Mouse (Mus musculus) CH12F3 (cell line): ENCODE measurements around the gene Fus.

Experiments used
- in situ Hi-C: fragments of 300-500 bp; cut with MboI; formaldehyde crosslinking; loops from 2 replicates; pipeline ENCODE4 v1.14.3; 2020; ENCODE audit warnings: low sequenced_read_pairs

Fus gene

GRCm38 (mm10) chr7:127967004-127967921, at the start of gene Fus:
Gene Fus (plus strand): TSS chr7:127967457.
- in situ Hi-C loops = no loop called here

- in situ Hi-C loops = no loop called here
Measured at GRCm38 (mm10) chr7:127918203-127918602, 49.1 kb upstream of the Fus start.

GRCm38 (mm10) chr7:127919290-127919689, 48.0 kb upstream of the Fus start:
- in situ Hi-C loops = no loop called here

- in situ Hi-C loops = no loop called here
Measured at GRCm38 (mm10) chr7:127921516-127921915, 45.7 kb upstream of the Fus start.

- in situ Hi-C loops = no loop called here
Measured at GRCm38 (mm10) chr7:127922451-127923275, 44.6 kb upstream of the Fus start.

DNA sequence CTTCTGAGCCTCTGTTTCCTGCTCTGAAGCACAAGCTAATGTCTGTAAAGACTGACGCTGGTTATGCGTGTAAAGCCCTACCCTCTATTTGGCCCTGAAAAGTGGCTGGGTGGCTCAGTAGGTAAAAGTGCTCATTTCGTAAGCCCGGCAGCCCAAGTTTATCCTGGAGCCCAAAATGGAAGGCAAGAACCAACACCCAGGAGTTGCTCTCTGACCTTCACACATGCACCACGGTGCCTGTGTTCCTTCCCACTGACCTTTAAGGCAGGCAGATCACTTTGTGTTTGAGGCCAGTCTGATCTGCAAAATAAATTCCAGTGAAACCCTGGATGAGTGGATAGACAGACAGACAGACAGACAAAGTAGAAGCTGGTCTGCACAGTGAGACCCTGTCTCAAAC, 43.5 kb upstream of the Fus start:
- in situ Hi-C loops = no loop called here

GRCm38 (mm10) chr7:127925252-127925651, 42.0 kb upstream of the Fus start:
- in situ Hi-C loops = no loop called here

- in situ Hi-C loops = no loop called here
Measured at GRCm38 (mm10) chr7:127926066-127926465, 41.2 kb upstream of the Fus start.

DNA sequence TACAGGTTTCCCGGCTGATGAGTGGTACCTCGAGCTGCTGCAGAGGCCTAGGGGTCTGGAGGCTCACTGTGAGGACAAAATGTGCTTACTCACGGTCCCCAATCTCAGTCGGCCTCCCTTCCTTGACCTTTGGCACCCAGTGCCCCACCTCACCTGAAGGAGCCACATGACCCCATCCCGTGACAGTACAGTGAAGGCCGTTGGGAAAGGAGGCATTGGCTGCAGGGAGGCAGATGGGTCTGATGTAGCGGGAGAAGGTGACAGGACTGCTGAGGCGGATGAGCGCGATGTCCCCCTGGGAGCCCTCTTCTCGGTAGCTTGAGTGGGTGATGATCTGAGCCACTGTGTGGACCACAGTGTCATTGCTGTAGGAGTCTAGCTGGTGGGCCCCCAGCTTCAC, 40.4 kb upstream of the Fus start:
- in situ Hi-C loops = no loop called here

GRCm38 (mm10) chr7:127927726-127928125, 39.5 kb upstream of the Fus start:
- in situ Hi-C loops = no loop called here

- in situ Hi-C loops = no loop called here
Measured at GRCm38 (mm10) chr7:127928596-127928995, 38.7 kb upstream of the Fus start.

DNA sequence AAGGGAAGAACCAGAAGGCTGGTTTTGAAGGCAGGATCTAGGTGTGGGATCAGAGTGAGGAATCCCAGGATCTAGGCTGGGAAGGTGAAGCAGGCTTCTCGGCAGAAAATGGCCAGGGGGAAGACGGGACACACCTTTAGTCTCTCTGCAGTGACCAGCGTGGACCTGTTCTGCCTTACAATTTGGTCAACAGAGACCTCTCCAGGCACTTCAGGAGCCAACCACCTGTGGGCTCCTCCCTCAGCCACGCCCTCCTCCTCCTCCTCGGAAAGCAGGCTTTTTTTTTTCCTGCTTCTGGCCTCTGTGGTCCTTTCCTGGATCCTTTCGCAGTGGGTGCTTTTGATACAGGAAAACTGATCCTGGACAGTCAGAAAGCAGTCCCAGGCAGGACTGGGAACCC, 37.3 kb upstream of the Fus start, which contains the start of gene Prss8:
TSS of gene Prss8 (minus strand) at position 182 of the 400 bp plus-strand sequence.
- in situ Hi-C loops = no loop called here

- in situ Hi-C loops = no loop called here
Measured at GRCm38 (mm10) chr7:127930636-127931035, 36.6 kb upstream of the Fus start.

GRCm38 (mm10) chr7:127931351-127932135, 35.7 kb upstream of the Fus start:
- in situ Hi-C loops = no loop called here

GRCm38 (mm10) chr7:127932273-127933031, 34.8 kb upstream of the Fus start:
- in situ Hi-C loops = no loop called here

GRCm38 (mm10) chr7:127934075-127934474, 33.2 kb upstream of the Fus start:
- in situ Hi-C loops = no loop called here

- in situ Hi-C loops = no loop called here
Measured at GRCm38 (mm10) chr7:127935028-127935722, 32.1 kb upstream of the Fus start.

GRCm38 (mm10) chr7:127935748-127936159, 31.5 kb upstream of the Fus start:
- in situ Hi-C loops = no loop called here

GRCm38 (mm10) chr7:127936216-127936884, 30.9 kb upstream of the Fus start:
- in situ Hi-C loops = no loop called here
